Mouse (Mus musculus) CH12.LX (cell line): Measurements from ENCODE around the gene Pex5. TPM values are rescaled to one million over a fixed set of nuclear protein-coding genes. Genes with fewer than 3 reads are reported as not detected.

Source experiments
- DNase-seq: peaks from one replicate; pipeline ENCODE4 v3.0.0-alpha.2; 2013; ENCODE audit errors: extremely low read depth
- H3K27ac ChIP-seq: 2 replicates; pipeline ENCODE4 v1.5.1; 2012; ENCODE audit warnings: low read depth, mild to moderate bottlenecking, control low read depth, moderate library complexity; ENCODE audit not compliant: insufficient read depth
- H3K27me3 ChIP-seq: replicated peaks from 2 replicates; pipeline ENCODE3; 2012; ENCODE audit warnings: inconsistent platforms
- H3K36me3 ChIP-seq, 2 experiments: replicated peaks in 1 of 2; 2 replicates each; pipeline versions ENCODE3 to v1.6.1; 2012; ENCODE audit warnings: inconsistent platforms in 1 of 2, low read length in 1 of 2, mild to moderate bottlenecking in 1 of 2, mixed read lengths in 1 of 2, moderate library complexity in 1 of 2; ENCODE audit not compliant: control insufficient read depth in 1 of 2, insufficient read depth in 1 of 2
- H3K4me1 ChIP-seq, 2 experiments: 2 replicates each; pipeline ENCODE4 v1.6.1; 2012; ENCODE audit warnings: inconsistent platforms in 1 of 2, moderate library complexity in 1 of 2; ENCODE audit not compliant: insufficient read depth in 2 of 2, control insufficient read depth in 1 of 2
- H3K4me2 ChIP-seq: 2 replicates; pipeline ENCODE4 v1.6.1; 2012; ENCODE audit warnings: low read depth, mild to moderate bottlenecking, control low read depth; ENCODE audit not compliant: poor library complexity, insufficient read depth, severe bottlenecking
- H3K4me3 ChIP-seq, 3 experiments: fragments of 150-350 bp in 1 of 3; sonication (generic) in 1 of 3; replicated peaks in 1 of 3; 2 replicates each; pipeline versions ENCODE3 to v1.5.1; 2011 to 2012; ENCODE audit warnings: low read depth in 2 of 3, low read length in 2 of 3, mild to moderate bottlenecking in 2 of 3, moderate library complexity in 2 of 3, control low read depth in 1 of 3, improper control_type of control experiment in 1 of 3, inconsistent platforms in 1 of 3, mixed read lengths in 1 of 3; ENCODE audit not compliant: poor library complexity in 1 of 3
- H3K79me2 ChIP-seq: replicated peaks from 2 replicates; pipeline ENCODE4 v1.6.1; 2012; ENCODE audit warnings: mild to moderate bottlenecking, moderate library complexity; ENCODE audit not compliant: control insufficient read depth, poor library complexity, insufficient read depth, severe bottlenecking; ENCODE audit errors: extremely low read depth
- H3K9ac ChIP-seq: 2 replicates; pipeline ENCODE4 v1.6.1; 2012; ENCODE audit warnings: low read depth, mild to moderate bottlenecking, control low read depth, moderate library complexity; ENCODE audit not compliant: insufficient read depth
- H3K9me3 ChIP-seq: replicated peaks from 2 replicates; pipeline ENCODE3; 2012; ENCODE audit warnings: low read length, inconsistent platforms, mixed read lengths
- CHD2 ChIP-seq: IDR thresholded peaks from 2 replicates; pipeline ENCODE4 v1.6.1; 2011; ENCODE audit warnings: low read length, improper control_type of control experiment
- CTCF ChIP-seq, 2 experiments: IDR thresholded peaks in 1 of 2; conservative IDR thresholded peaks in 1 of 2; 2 replicates each; pipeline ENCODE4 v1.5.1; 2011 to 2012; ENCODE audit warnings: low read depth in 2 of 2, low read length in 2 of 2, improper control_type of control experiment in 1 of 2, inconsistent platforms in 1 of 2, mild to moderate bottlenecking in 1 of 2, moderate library complexity in 1 of 2
- E2F4 ChIP-seq: IDR thresholded peaks from 2 replicates; pipeline ENCODE4 v1.6.1; 2011; ENCODE audit warnings: low read depth, low read length, improper control_type of control experiment; ENCODE audit not compliant: insufficient replicate concordance
- EP300 ChIP-seq: IDR thresholded peaks from 2 replicates; pipeline ENCODE4 v1.6.1; 2011; ENCODE audit warnings: low read length, improper control_type of control experiment
- GABPA ChIP-seq: IDR thresholded peaks from 2 replicates; pipeline ENCODE4 v1.6.1; 2012; ENCODE audit warnings: low read depth, low read length, improper control_type of control experiment, inconsistent platforms; ENCODE audit not compliant: insufficient replicate concordance
- IRF4 ChIP-seq: IDR thresholded peaks from 2 replicates; pipeline ENCODE4 v1.6.1; 2014; ENCODE audit warnings: low read depth, mild to moderate bottlenecking, inconsistent platforms, low read length, improper control_type of control experiment
- JUN ChIP-seq: IDR thresholded peaks from 2 replicates; pipeline ENCODE4 v1.6.1; 2011; ENCODE audit warnings: low read depth, mild to moderate bottlenecking, low read length, improper control_type of control experiment, moderate library complexity; ENCODE audit not compliant: insufficient read depth
- MAFK ChIP-seq: IDR thresholded peaks from 2 replicates; pipeline ENCODE4 v1.6.1; 2011; ENCODE audit warnings: low read length, improper control_type of control experiment; ENCODE audit not compliant: insufficient replicate concordance
- NELFE ChIP-seq: IDR thresholded peaks from 2 replicates; pipeline ENCODE4 v1.6.1; 2011; ENCODE audit warnings: low read depth, low read length, improper control_type of control experiment
- NRF1 ChIP-seq: IDR thresholded peaks from 2 replicates; pipeline ENCODE4 v1.6.1; 2014; ENCODE audit warnings: low read depth, mild to moderate bottlenecking, inconsistent platforms, low read length, improper control_type of control experiment, moderate library complexity
- PAX5 ChIP-seq: IDR thresholded peaks from 2 replicates; pipeline ENCODE4 v1.6.1; 2012; ENCODE audit warnings: low read length, inconsistent platforms, mixed read lengths
- SIN3A ChIP-seq: IDR thresholded peaks from 2 replicates; pipeline ENCODE4 v1.6.1; 2012; ENCODE audit warnings: low read length, improper control_type of control experiment, inconsistent platforms
- ZC3H11A ChIP-seq: IDR thresholded peaks from 2 replicates; pipeline ENCODE4 v1.6.1; 2012; ENCODE audit warnings: low read depth, mild to moderate bottlenecking, inconsistent platforms, low read length, improper control_type of control experiment
- ZMIZ1 ChIP-seq: IDR thresholded peaks from 2 replicates; pipeline ENCODE4 v1.6.1; 2012; ENCODE audit warnings: low read depth, mild to moderate bottlenecking, inconsistent platforms, low read length, improper control_type of control experiment
- dilution Hi-C: fragments of 300-500 bp; cut with MboI; formaldehyde crosslinking; loops from 2 replicates; pipeline ENCODE4 v1.14.3; 2020; ENCODE audit warnings: low sequenced_read_pairs; ENCODE audit not compliant: extremely low pct_unique_long_range_greater_than_20kb, extremely low pct_ligation_motif_present
- in situ Hi-C: fragments of 300-500 bp; cut with MboI; formaldehyde crosslinking; loops from 3 replicates; pipeline ENCODE4 v1.14.3; 2019; ENCODE audit warnings: low sequenced_read_pairs, low pct_ligation_motif_present, low pct_unique_long_range_greater_than_20kb, mixed read lengths
- polyA plus RNA-seq: library from polyadenylated mRNA; unstranded; fragments of >175 nt; gene quantifications from 2 replicates; pipeline ENCODE4 v1.2.1, GENCODE M21; 2012; ENCODE audit warnings: low read depth; ENCODE audit not compliant: insufficient read length
- total RNA-seq, 2 experiments: library from RNA; depleted of rRNA; stranded (reverse); fragments of 300-350 nt in 1 of 2; fragments of >200 nt in 1 of 2; gene quantifications; 2 replicates each; pipeline ENCODE4 v1.2.3; 2012 to 2014

Gene Pex5
- total and polyA plus RNA-seq, 3 experiments, result 21.2 to 29.2 (median 24.6) TPM

- TF ChIP-seq SIN3A (no peak), PAX5 (no peak), MAFK (no peak)
- TF ChIP-seq, all 38 proteins: peak for 0
- in situ Hi-C loops, result loop anchor here (5.0 kb wide), 1 partner anchor 114 kb away; no protein-coding TSS in a partner anchor
- H3K36me3 ChIP-seq, result no peaks in the 10 kb centered on the region
- no peak overlapping the region for H3K9ac ChIP-seq
- H3K79me2 ChIP-seq, result no peaks in the 10 kb centered on the region
- DNase-seq, result no peak
- H3K4me2 ChIP-seq, result no peak overlapping the region
- H3K27ac ChIP-seq, result no peak overlapping the region
- H3K4me1 ChIP-seq, result no peaks in the 10 kb centered on the region
- dilution Hi-C loops, result no loop called here
- H3K27me3 ChIP-seq, result peaks cover 49% of the 10 kb centered on the region
- no peak overlapping the region for H3K4me3 ChIP-seq
- no peaks in the 10 kb centered on the region for H3K9me3 ChIP-seq
Measured at GRCm38 (mm10) chr6:124376311-124376710, 38.6 kb downstream of the Pex5 start.

DNA sequence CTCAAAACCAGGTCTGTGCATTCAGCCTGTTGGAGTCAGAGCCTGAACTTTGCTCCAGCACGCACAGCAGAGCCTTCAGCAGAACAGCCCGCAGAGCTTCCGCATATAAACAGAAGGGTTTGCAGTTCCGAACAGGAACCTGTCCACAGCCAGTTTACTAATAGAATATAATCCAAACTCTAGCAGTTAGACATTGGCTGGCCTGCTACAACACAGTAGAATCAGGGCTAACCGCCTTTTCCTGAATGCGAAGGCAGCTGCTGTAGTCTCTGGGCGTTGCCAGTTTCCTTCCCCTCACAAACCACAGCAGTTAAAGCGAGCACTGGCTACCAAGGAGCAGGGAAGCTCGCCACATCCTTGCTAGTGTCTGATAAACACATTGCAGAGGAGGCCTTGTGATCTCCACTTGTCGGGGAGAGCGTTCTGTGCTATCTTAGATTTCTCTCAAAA is 39.4 kb downstream of the Pex5 start:
- H3K4me3 ChIP-seq, result no peak overlapping the region
- no peaks in the 10 kb centered on the region for H3K36me3 ChIP-seq
- in situ Hi-C loops, result loop anchor here (5.0 kb wide), 1 partner anchor 113 kb away; no protein-coding TSS in a partner anchor
- no peak overlapping the region for H3K4me2 ChIP-seq
- no peaks in the 10 kb centered on the region for H3K9me3 ChIP-seq
- no peaks in the 10 kb centered on the region for H3K4me1 ChIP-seq
- TF ChIP-seq CTCF (conservative IDR thresholded peaks at IDR 0.05 in 1 of 2, IDR thresholded peaks at IDR 0.05 in 1 of 2; ENCODE audit: low read depth in 2 of 2, low read length in 2 of 2) (no peak), NRF1 (no peak), SIN3A (no peak), EP300 (no peak), ZMIZ1 (no peak), CHD2 (no peak)
- TF ChIP-seq, all 38 proteins: peak for 0
- Histone ChIP-seq H3K27ac (no peak overlapping the region), H3K27me3 (peaks cover 52% of the 10 kb centered on the region), H3K9ac (no peak overlapping the region), H3K79me2 (no peaks in the 10 kb centered on the region)
- no peak for DNase-seq
- dilution Hi-C loops, result no loop called here

DNA sequence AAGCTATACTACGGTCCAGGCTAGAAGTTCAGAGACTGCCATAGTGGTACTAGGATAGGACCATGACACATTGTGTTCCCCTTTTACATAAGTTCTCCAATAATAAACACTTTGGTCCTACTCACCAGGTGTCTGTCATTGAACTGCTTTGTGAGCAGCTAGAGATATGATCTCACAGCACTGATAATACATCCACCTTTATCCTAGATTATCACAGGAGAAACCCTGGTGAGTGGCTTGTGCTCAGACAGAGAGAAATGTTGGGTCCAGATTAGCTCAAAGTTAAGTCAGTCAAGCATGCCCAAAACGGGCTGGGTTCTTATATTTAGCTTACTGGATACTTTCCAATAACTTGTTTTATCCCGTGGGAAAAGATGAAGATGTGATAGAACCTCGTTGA is 40.2 kb downstream of the Pex5 start:
- Histone ChIP-seq H3K4me1 (no peaks in the 10 kb centered on the region), H3K79me2 (no peaks in the 10 kb centered on the region), H3K36me3 (no peaks in the 10 kb centered on the region), H3K27ac (no peak overlapping the region), H3K4me3 (no peak overlapping the region), H3K9ac (no peak overlapping the region), H3K4me2 (no peak overlapping the region), H3K27me3 (peaks cover 56% of the 10 kb centered on the region), H3K9me3 (no peaks in the 10 kb centered on the region)
- in situ Hi-C loops, result loop anchor here (5.0 to 25.0 kb wide), 2 partner anchors 112 to 437 kb away; no protein-coding TSS in a partner anchor
- DNase-seq, result no peak
- dilution Hi-C loops, result no loop called here
- TF ChIP-seq E2F4, result no peak
- TF ChIP-seq JUN, result no peak
- TF ChIP-seq ZC3H11A, result no peak
- TF ChIP-seq NELFE, result no peak
- TF ChIP-seq IRF4, result no peak
- TF ChIP-seq MAFK, result no peak
- TF ChIP-seq GABPA, result no peak
